Mouse (Mus musculus) liver, embryonic 12.5 days (tissue): ENCODE results near the gene Mypop. TPM values are rescaled to one million over a fixed set of nuclear protein-coding genes. Genes with fewer than 3 reads are reported as not detected.

Source experiments
- ATAC-seq: fragments of 200-750 bp; cut with Nextera tagmentation; 2 replicates; pipeline ENCODE4 v1.8.0; 2017; ENCODE audit warnings: moderate number of reproducible peaks, mild to moderate bottlenecking, moderate library complexity
- H3K27ac ChIP-seq: fragments of 300-500 bp; sonication (generic); 2 replicates; pipeline ENCODE4 v1.5.1; 2016; ENCODE audit warnings: mild to moderate bottlenecking
- H3K27me3 ChIP-seq: fragments of 300-500 bp; sonication (generic); replicated peaks from 2 replicates; pipeline ENCODE4 v1.6.1; 2016; ENCODE audit warnings: mild to moderate bottlenecking, moderate library complexity
- H3K36me3 ChIP-seq: fragments of 300-500 bp; sonication (generic); 2 replicates; pipeline ENCODE4 v1.6.1; 2016; ENCODE audit warnings: mild to moderate bottlenecking, moderate library complexity
- H3K4me1 ChIP-seq: fragments of 300-500 bp; sonication (generic); 2 replicates; pipeline ENCODE4 v1.6.1; 2016
- H3K4me2 ChIP-seq: fragments of 300-500 bp; sonication (generic); 2 replicates; pipeline ENCODE4 v1.6.1; 2016; ENCODE audit warnings: mild to moderate bottlenecking, moderate library complexity
- H3K4me3 ChIP-seq: fragments of 300-500 bp; sonication (generic); 2 replicates; pipeline ENCODE4 v1.5.1; 2016; ENCODE audit warnings: mild to moderate bottlenecking, moderate library complexity
- H3K9ac ChIP-seq: fragments of 300-500 bp; sonication (generic); 2 replicates; pipeline ENCODE4 v1.6.1; 2016; ENCODE audit warnings: mild to moderate bottlenecking, moderate library complexity
- H3K9me3 ChIP-seq: fragments of 300-500 bp; sonication (generic); replicated peaks from 2 replicates; pipeline ENCODE4 v1.6.1; 2016; ENCODE audit warnings: mild to moderate bottlenecking, moderate library complexity
- WGBS: fragments of 180-500 bp; shearing (Covaris S2); methylation state at CpG from one replicate; pipeline ENCODE4 v1.1.7; 2016; ENCODE audit not compliant: insufficient replicate concordance; 5-methylcytosine and 5-hydroxymethylcytosine counted together
- polyA plus RNA-seq: library from polyadenylated mRNA; unstranded; fragments of >200 nt; fragmentation: Nextera tagmentation; extraction: Ambion mirVana; gene quantifications from 2 replicates; pipeline ENCODE4 v1.2.1, GENCODE M21; 2016

Mypop gene
- polyA plus RNA-seq, 1 experiment from 2014 or later = 1.3 TPM

- H3K36me3 ChIP-seq = peaks cover 26% of the 10 kb centered on the region
- H3K4me1 ChIP-seq = peaks cover 69% of the 10 kb centered on the region
- whole genome bisulfite sequencing = 75% methylated on average over 34 of the region's 34 CpGs
Measured at GRCm38 (mm10) chr7:19005417-19006121, 14.5 kb downstream of the Mypop start.

GRCm38 (mm10) chr7:19006476-19006875 lies 15.4 kb downstream of the Mypop start:
- Histone ChIP-seq H3K36me3 (peaks cover 26% of the 10 kb centered on the region), H3K9ac (no peak overlapping the region), H3K27ac (no peak overlapping the region), H3K9me3 (no peaks in the 10 kb centered on the region), H3K27me3 (no peaks in the 10 kb centered on the region), H3K4me2 (peak overlapping the region; percentile 99), H3K4me3 (no peak overlapping the region), H3K4me1 (peaks cover 65% of the 10 kb centered on the region)
- WGBS = 5% methylated on average over 12 of the region's 12 CpGs
- no peak for ATAC-seq

More at GRCm38 (mm10) chr7:19005417-19006121, 14.5 kb downstream of the Mypop start:
- Histone ChIP-seq H3K4me2 (peak overlapping the region; percentile 99), H3K9me3 (no peaks in the 10 kb centered on the region), H3K27me3 (no peaks in the 10 kb centered on the region), H3K4me3 (peak overlapping the region; percentile 83), H3K9ac (peak overlapping the region; percentile 89), H3K27ac (no peak overlapping the region)
- ATAC-seq = no peak

GRCm38 (mm10) chr7:19007026-19007977 lies 16.3 kb downstream of the Mypop start:
- Histone ChIP-seq H3K36me3 (peaks cover 26% of the 10 kb centered on the region), H3K27ac (peak overlapping the region; percentile 12), H3K4me2 (peak overlapping the region; percentile 12), H3K9me3 (no peaks in the 10 kb centered on the region), H3K9ac (no peak overlapping the region), H3K4me1 (peaks cover 65% of the 10 kb centered on the region), H3K4me3 (no peak overlapping the region), H3K27me3 (peaks cover 3% of the 10 kb centered on the region; the same call in 1 of the 2 replicates)
- WGBS = 64% methylated on average over 13 of the region's 13 CpGs
- ATAC-seq = peak; percentile 3; the same call in 1 of the 2 replicates

- no peak overlapping the region for H3K4me2 ChIP-seq
- WGBS = 70% methylated on average over 7 of the region's 7 CpGs
- peaks cover 22% of the 10 kb centered on the region for H3K36me3 ChIP-seq
- H3K4me1 ChIP-seq = peaks cover 53% of the 10 kb centered on the region
- H3K9me3 ChIP-seq = no peaks in the 10 kb centered on the region
- peaks cover 32% of the 10 kb centered on the region for H3K27me3 ChIP-seq
- H3K4me3 ChIP-seq = no peak overlapping the region
- H3K9ac ChIP-seq = no peak overlapping the region
- no peak for ATAC-seq
- H3K27ac ChIP-seq = peak overlapping the region; percentile 42; the same call in 1 of the 2 replicates
Measured at GRCm38 (mm10) chr7:19010581-19010980, 19.5 kb downstream of the Mypop start.

- Histone ChIP-seq H3K4me3 (peak overlapping the region; percentile 44), H3K27ac (peak overlapping the region; percentile 57), H3K9me3 (no peaks in the 10 kb centered on the region), H3K4me1 (peaks cover 38% of the 10 kb centered on the region), H3K36me3 (peaks cover 8% of the 10 kb centered on the region; the same call in 1 of the 2 replicates), H3K9ac (peak overlapping the region; percentile 67), H3K4me2 (peak overlapping the region; percentile 71), H3K27me3 (peaks cover 32% of the 10 kb centered on the region)
- peak; percentile 9; the same call in 1 of the 2 replicates for ATAC-seq
- WGBS = 2% methylated on average over 31 of the region's 31 CpGs
Measured at GRCm38 (mm10) chr7:19012025-19012621, 21.1 kb downstream of the Mypop start.

- H3K9ac ChIP-seq = no peak overlapping the region
- peak overlapping the region; percentile 57; the same call in 1 of the 2 replicates for H3K27ac ChIP-seq
- H3K36me3 ChIP-seq = 0 out of 2 replicates have a peak, but pooled peaks cover 5% of the 10 kb centered on the region
- H3K4me2 ChIP-seq = peak overlapping the region; percentile 71
- ATAC-seq = peak; percentile 48
- H3K27me3 ChIP-seq = peaks cover 32% of the 10 kb centered on the region
- no peak overlapping the region for H3K4me3 ChIP-seq
- peaks cover 34% of the 10 kb centered on the region for H3K4me1 ChIP-seq
- WGBS = 29% methylated on average over 2 of the region's 2 CpGs
- H3K9me3 ChIP-seq = no peaks in the 10 kb centered on the region
Measured at GRCm38 (mm10) chr7:19012882-19013281, 21.8 kb downstream of the Mypop start.

GRCm38 (mm10) chr7:19014452-19014851 lies 23.4 kb downstream of the Mypop start:
- peaks cover 39% of the 10 kb centered on the region for H3K27me3 ChIP-seq

GRCm38 (mm10) chr7:19016042-19016441 lies 25.0 kb downstream of the Mypop start:
- H3K9me3 ChIP-seq = no peaks in the 10 kb centered on the region
- WGBS = 67% methylated on average over 4 of the region's 4 CpGs
- H3K4me1 ChIP-seq = peaks cover 31% of the 10 kb centered on the region
- ATAC-seq = no peak
- H3K4me3 ChIP-seq = no peak overlapping the region
- no peak overlapping the region for H3K9ac ChIP-seq
- H3K36me3 ChIP-seq = 0 out of 2 replicates have a peak, but pooled peaks cover 5% of the 10 kb centered on the region
- H3K27me3 ChIP-seq = peaks cover 53% of the 10 kb centered on the region
- no peak overlapping the region for H3K27ac ChIP-seq
- no peak overlapping the region for H3K4me2 ChIP-seq

More at GRCm38 (mm10) chr7:19014452-19014851, 23.4 kb downstream of the Mypop start:
- 52% methylated on average over 15 of the region's 15 CpGs for WGBS
- Histone ChIP-seq H3K4me3 (no peak overlapping the region), H3K36me3 (0 out of 2 replicates have a peak, but pooled peaks cover 5% of the 10 kb centered on the region), H3K4me1 (peaks cover 31% of the 10 kb centered on the region), H3K9ac (no peak overlapping the region), H3K9me3 (no peaks in the 10 kb centered on the region), H3K27ac (no peak overlapping the region), H3K4me2 (no peak overlapping the region)
- ATAC-seq = no peak

- Histone ChIP-seq H3K4me1 (peaks cover 16% of the 10 kb centered on the region), H3K27ac (no peak overlapping the region), H3K9me3 (no peaks in the 10 kb centered on the region), H3K27me3 (peaks cover 63% of the 10 kb centered on the region), H3K4me2 (no peak overlapping the region), H3K4me3 (no peak overlapping the region), H3K9ac (no peak overlapping the region), H3K36me3 (0 out of 2 replicates have a peak, but pooled peaks cover 5% of the 10 kb centered on the region)
- ATAC-seq = no peak
- WGBS = 71% methylated on average over 7 of the region's 7 CpGs
Measured at GRCm38 (mm10) chr7:19017909-19018308, 26.9 kb downstream of the Mypop start.

GRCm38 (mm10) chr7:19021048-19021447 lies 30.0 kb downstream of the Mypop start:
- peaks cover 50% of the 10 kb centered on the region for H3K27me3 ChIP-seq
- H3K36me3 ChIP-seq = no peaks in the 10 kb centered on the region
- H3K27ac ChIP-seq = no peak overlapping the region
- H3K9me3 ChIP-seq = no peaks in the 10 kb centered on the region
- H3K4me1 ChIP-seq = peaks cover 26% of the 10 kb centered on the region
- WGBS = 15% methylated on average over 8 of the region's 8 CpGs
- peak overlapping the region; percentile 46 for H3K9ac ChIP-seq
- peak overlapping the region; percentile 94 for H3K4me3 ChIP-seq
- peak overlapping the region; percentile 69 for H3K4me2 ChIP-seq
- no peak for ATAC-seq

GRCm38 (mm10) chr7:19022189-19022958 lies 31.3 kb downstream of the Mypop start:
- no peak for ATAC-seq

More at GRCm38 (mm10) chr7:19022189-19022958, 31.3 kb downstream of the Mypop start:
- Histone ChIP-seq H3K9ac (peak overlapping the region; percentile 54), H3K4me3 (peak overlapping the region; percentile 94), H3K9me3 (no peaks in the 10 kb centered on the region), H3K36me3 (no peaks in the 10 kb centered on the region), H3K27me3 (peaks cover 50% of the 10 kb centered on the region), H3K27ac (no peak overlapping the region), H3K4me1 (peaks cover 38% of the 10 kb centered on the region), H3K4me2 (peak overlapping the region; percentile 69)
- WGBS = 41% methylated on average over 18 of the region's 18 CpGs
